Mouse (Mus musculus): Measurements from ENCODE around the gene Myoz2.

DNA sequence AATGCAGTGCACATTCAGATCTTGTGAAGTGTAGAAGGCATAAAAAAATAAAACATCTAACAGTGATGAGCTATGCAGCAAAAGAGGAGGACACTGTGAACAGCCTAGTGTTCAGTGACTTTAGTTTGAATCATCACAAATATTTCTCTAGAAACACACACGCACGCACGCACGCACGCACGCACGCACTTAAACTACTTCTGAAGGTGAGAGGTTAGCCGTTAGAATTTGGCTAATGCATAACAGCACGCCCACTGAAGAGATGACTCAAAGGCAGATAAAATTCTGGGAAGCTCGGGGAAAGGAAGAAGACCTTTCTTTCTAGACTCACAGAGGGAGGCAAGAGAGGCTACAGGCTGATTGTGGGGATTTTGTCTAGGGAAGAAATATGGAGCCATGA is 27.4 kb downstream of the Myoz2 start:
- no peak for TF ChIP-seq ZC3H11A (IDR thresholded peaks at IDR 0.05; ENCODE audit: borderline replicate concordance, low read depth, low read length)
- TF ChIP-seq ZNF384 (IDR thresholded peaks at IDR 0.05; ENCODE audit: low read depth, low read length) = no peak
- no peak for TF ChIP-seq MAFK (IDR thresholded peaks at IDR 0.05; ENCODE audit: insufficient read depth, low read depth, low read length)
- no peak for TF ChIP-seq CHD2 (IDR thresholded peaks at IDR 0.05; ENCODE audit: low read depth, low read length)

Data from ES-E14 (cell line).